Mouse (Mus musculus): ENCODE results near the gene Ctse. TPM values are rescaled to one million over a fixed set of nuclear protein-coding genes. Genes with fewer than 3 reads are reported as not detected.

Ctse gene
- polyA plus RNA-seq, 1 experiment from 2014 or later: 16.5 TPM

DNA sequence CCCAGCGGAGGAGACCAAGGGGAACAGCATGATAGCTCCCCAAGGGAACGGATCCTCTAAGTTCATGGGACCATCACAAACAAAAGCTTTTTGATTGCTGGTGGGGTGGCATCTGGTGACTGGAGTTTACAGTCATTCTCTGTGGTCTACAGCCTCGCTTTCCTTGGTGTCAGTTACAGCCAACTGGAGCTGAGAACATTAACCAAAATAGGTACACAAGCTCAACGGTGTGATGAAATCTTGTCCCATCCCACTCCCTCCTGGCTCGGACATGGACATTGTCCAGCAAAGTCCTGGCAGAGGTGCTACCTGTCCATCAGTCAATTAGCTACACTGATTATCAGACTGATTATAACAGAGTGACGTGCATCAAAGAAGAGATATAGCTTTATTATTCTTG is 23.5 kb upstream of the Ctse start:
- WGBS: 76% methylated on average over 6 of the region's 6 CpGs
- Histone ChIP-seq H3K9ac (ENCODE audit: low read depth, low read length) (no peak overlapping the region), H3K4me3 (replicated peaks; ENCODE audit: low read depth, low read length) (no peak overlapping the region), H3K9me3 (replicated peaks; ENCODE audit: low read length) (no peaks in the 10 kb centered on the region), H3K27me3 (ENCODE audit: insufficient read depth, low read length) (no peaks in the 10 kb centered on the region), H3K4me2 (ENCODE audit: low read length) (no peak overlapping the region), H3K27ac (no peak overlapping the region), H3K4me1 (replicated peaks; ENCODE audit: insufficient read depth, low read length) (no peaks in the 10 kb centered on the region), H3K36me3 (ENCODE audit: insufficient read depth, low read length) (no peaks in the 10 kb centered on the region)
- no peak for ATAC-seq (replicated peaks; ENCODE audit: low FRiP score, low read depth)
- no peak for DNase-seq (ENCODE audit: low spot score)
- TF ChIP-seq CTCF (IDR thresholded peaks at IDR 0.05; ENCODE audit: low read depth): no peak

DNA sequence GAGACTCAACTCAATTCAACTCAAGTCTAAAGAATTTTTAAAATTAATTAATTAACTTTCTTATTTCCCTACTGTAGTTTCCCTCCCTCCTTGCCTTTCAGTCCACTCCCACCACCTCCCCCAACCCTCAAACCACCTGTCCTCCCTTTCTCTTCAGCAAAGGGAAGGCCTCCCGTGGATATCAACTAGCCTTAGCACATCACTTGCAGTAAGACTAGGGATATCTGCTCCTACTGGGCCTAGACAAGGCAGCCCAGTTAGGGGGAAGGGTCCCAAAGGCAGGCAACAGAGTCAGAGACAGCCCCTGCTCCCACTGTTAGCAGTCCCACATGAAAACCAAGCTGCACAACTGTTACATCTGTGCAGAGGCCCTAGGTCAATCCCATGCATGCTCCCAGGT is 22.0 kb upstream of the Ctse start:
- DNase-seq (ENCODE audit: low spot score) (no peak), ATAC-seq (replicated peaks; ENCODE audit: low FRiP score, low read depth) (no peak)
- TF ChIP-seq CTCF (IDR thresholded peaks at IDR 0.05; ENCODE audit: low read depth): no peak
- Histone ChIP-seq H3K9me3 (replicated peaks; ENCODE audit: low read length) (no peaks in the 10 kb centered on the region), H3K4me2 (ENCODE audit: low read length) (no peak overlapping the region), H3K9ac (ENCODE audit: low read depth, low read length) (no peak overlapping the region), H3K4me1 (replicated peaks; ENCODE audit: insufficient read depth, low read length) (no peaks in the 10 kb centered on the region), H3K27ac (no peak overlapping the region), H3K27me3 (ENCODE audit: insufficient read depth, low read length) (no peaks in the 10 kb centered on the region), H3K36me3 (ENCODE audit: insufficient read depth, low read length) (no peaks in the 10 kb centered on the region), H3K4me3 (replicated peaks; ENCODE audit: low read depth, low read length) (no peak overlapping the region)
- WGBS: 86% methylated on average over 1 of the region's 1 CpGs

DNA sequence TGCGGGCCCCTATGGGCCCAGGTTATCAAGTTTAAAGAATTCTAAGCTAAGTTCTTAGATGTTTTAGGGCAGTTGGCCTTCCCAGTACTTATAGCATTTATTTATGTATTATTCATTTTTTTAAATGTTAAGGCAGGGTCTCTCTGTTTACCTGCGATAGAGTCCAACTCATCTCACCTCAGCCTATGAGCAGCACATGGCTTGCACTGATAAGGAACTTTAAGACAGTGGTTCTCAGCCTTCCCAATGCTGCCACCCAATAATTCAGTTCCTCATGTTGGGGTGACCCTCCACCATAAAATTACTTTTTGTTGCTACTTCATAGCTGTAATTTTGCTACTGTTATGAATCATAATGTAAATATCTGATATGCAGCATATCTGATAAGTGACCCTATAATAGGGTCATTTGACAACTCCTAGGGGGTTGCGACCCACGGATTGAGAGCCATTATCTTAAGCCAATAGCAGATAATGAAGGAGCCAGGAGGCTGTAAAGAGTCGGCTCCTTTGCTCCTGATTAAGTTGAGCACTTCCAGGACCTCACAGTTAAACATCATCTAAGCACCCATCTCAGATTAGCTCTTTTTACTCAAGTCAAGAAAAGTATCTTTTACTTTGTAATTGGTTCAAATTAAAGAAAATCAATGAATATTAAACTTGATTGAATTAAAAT is 21.4 kb upstream of the Ctse start:
- Histone ChIP-seq H3K9me3 (replicated peaks; ENCODE audit: low read length) (no peaks in the 10 kb centered on the region), H3K4me2 (ENCODE audit: low read length) (no peak overlapping the region), H3K36me3 (ENCODE audit: insufficient read depth, low read length) (no peaks in the 10 kb centered on the region), H3K27me3 (ENCODE audit: insufficient read depth, low read length) (no peaks in the 10 kb centered on the region), H3K4me1 (replicated peaks; ENCODE audit: insufficient read depth, low read length) (no peaks in the 10 kb centered on the region), H3K9ac (ENCODE audit: low read depth, low read length) (no peak overlapping the region), H3K4me3 (replicated peaks; ENCODE audit: low read depth, low read length) (no peak overlapping the region), H3K27ac (no peak overlapping the region)
- no peak for TF ChIP-seq CTCF (IDR thresholded peaks at IDR 0.05; ENCODE audit: low read depth)
- WGBS: 73% methylated on average over 5 of the region's 5 CpGs
- DNase-seq (ENCODE audit: low spot score): no peak
- no peak for ATAC-seq (replicated peaks; ENCODE audit: low FRiP score, low read depth)

- ATAC-seq (replicated peaks; ENCODE audit: low FRiP score, low read depth) (no peak), DNase-seq (ENCODE audit: low spot score) (no peak)
- Histone ChIP-seq H3K9me3 (replicated peaks; ENCODE audit: low read length) (no peaks in the 10 kb centered on the region), H3K9ac (ENCODE audit: low read depth, low read length) (no peak overlapping the region), H3K4me2 (ENCODE audit: low read length) (no peak overlapping the region), H3K27ac (no peak overlapping the region), H3K27me3 (ENCODE audit: insufficient read depth, low read length) (no peaks in the 10 kb centered on the region), H3K4me3 (replicated peaks; ENCODE audit: low read depth, low read length) (no peak overlapping the region), H3K4me1 (replicated peaks; ENCODE audit: insufficient read depth, low read length) (no peaks in the 10 kb centered on the region), H3K36me3 (ENCODE audit: insufficient read depth, low read length) (no peaks in the 10 kb centered on the region)
- WGBS: 89% methylated on average over 1 of the region's 1 CpGs
- no peak; the same call in 1 of the 2 replicates for TF ChIP-seq CTCF (IDR thresholded peaks at IDR 0.05; ENCODE audit: low read depth)
These were observed 19.5 kb upstream of the Ctse start for GRCm38 (mm10) chr1:131618576-131618975.

DNA sequence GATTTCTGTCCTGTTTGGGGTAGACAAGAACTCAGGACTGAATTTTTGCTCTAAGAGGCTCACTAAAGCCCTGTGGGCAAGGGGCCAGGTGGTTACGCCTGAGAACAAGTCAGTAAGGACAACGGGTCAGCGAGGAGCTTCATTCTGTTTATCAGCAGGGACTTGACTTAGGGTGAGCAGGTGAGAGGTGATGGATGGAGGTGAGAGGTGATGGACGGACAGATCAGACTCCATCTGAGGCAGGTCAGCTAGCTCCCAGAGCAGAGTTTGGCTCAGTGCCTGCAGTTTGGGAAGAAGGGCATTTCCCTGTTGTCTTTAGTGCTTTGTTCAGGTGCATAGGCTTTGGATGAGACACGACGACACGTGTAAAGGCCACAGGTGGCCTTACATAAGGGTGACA is 18.8 kb upstream of the Ctse start:
- Histone ChIP-seq H3K4me3 (replicated peaks; ENCODE audit: low read depth, low read length) (no peak overlapping the region), H3K9me3 (replicated peaks; ENCODE audit: low read length) (no peaks in the 10 kb centered on the region), H3K4me2 (ENCODE audit: low read length) (no peak overlapping the region), H3K27me3 (ENCODE audit: insufficient read depth, low read length) (no peaks in the 10 kb centered on the region), H3K9ac (ENCODE audit: low read depth, low read length) (no peak overlapping the region), H3K27ac (no peak overlapping the region), H3K36me3 (ENCODE audit: insufficient read depth, low read length) (no peaks in the 10 kb centered on the region), H3K4me1 (replicated peaks; ENCODE audit: insufficient read depth, low read length) (no peaks in the 10 kb centered on the region)
- ATAC-seq (replicated peaks; ENCODE audit: low FRiP score, low read depth) (no peak), DNase-seq (ENCODE audit: low spot score) (no peak)
- no peak for TF ChIP-seq CTCF (IDR thresholded peaks at IDR 0.05; ENCODE audit: low read depth)
- WGBS: 84% methylated on average over 7 of the region's 7 CpGs

DNA sequence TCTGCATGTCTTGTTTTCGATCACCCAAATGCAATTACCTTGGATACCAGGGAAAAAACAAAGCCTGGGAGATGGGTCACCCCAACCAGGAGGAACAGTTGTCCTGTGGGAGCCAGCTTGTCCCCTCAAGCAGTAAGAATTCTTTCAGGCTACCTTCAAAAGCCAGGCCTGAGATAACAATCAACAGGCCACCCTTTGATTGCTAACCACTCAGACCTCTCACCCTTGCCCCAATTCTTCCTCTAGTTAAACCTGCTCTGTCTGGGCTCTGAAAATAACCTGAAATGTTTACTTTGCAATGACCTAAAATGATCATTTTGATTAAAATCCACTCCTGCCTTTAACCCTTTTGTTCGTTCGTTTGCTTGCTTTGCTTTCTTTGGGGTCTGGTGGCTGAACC is 14.5 kb upstream of the Ctse start:
- DNase-seq (ENCODE audit: low spot score) (no peak), ATAC-seq (replicated peaks; ENCODE audit: low FRiP score, low read depth) (no peak)
- H3K4me1 ChIP-seq (replicated peaks; ENCODE audit: insufficient read depth, low read length): no peaks in the 10 kb centered on the region
- no peak overlapping the region for H3K27ac ChIP-seq
- H3K9ac ChIP-seq (ENCODE audit: low read depth, low read length): no peak overlapping the region
- no peak overlapping the region for H3K4me2 ChIP-seq (ENCODE audit: low read length)
- no peaks in the 10 kb centered on the region for H3K36me3 ChIP-seq (ENCODE audit: insufficient read depth, low read length)
- H3K27me3 ChIP-seq (ENCODE audit: insufficient read depth, low read length): no peaks in the 10 kb centered on the region
- H3K4me3 ChIP-seq (replicated peaks; ENCODE audit: low read depth, low read length): no peak overlapping the region
- WGBS: 75% methylated on average over 3 of the region's 3 CpGs
- H3K9me3 ChIP-seq (replicated peaks; ENCODE audit: low read length): no peaks in the 10 kb centered on the region
- TF ChIP-seq CTCF (IDR thresholded peaks at IDR 0.05; ENCODE audit: low read depth): no peak
